Mouse (Mus musculus) central nervous system, embryonic 11.5 days (tissue): Measurements from ENCODE around the gene Ccl21a. TPM values are rescaled to one million over a fixed set of nuclear protein-coding genes. Genes with fewer than 3 reads are reported as not detected.

ENCODE experiments used
- polyA plus RNA-seq: library from polyadenylated mRNA; depleted of rRNA; stranded (reverse); fragments of >200 nt; gene quantifications from 2 replicates; pipeline ENCODE4 v1.2.3, GENCODE M21; 2012; rRNA removed

Ccl21a gene
- 2.7 TPM in 1 of 2 replicates, not detected in the other for polyA plus RNA-seq

DNA sequence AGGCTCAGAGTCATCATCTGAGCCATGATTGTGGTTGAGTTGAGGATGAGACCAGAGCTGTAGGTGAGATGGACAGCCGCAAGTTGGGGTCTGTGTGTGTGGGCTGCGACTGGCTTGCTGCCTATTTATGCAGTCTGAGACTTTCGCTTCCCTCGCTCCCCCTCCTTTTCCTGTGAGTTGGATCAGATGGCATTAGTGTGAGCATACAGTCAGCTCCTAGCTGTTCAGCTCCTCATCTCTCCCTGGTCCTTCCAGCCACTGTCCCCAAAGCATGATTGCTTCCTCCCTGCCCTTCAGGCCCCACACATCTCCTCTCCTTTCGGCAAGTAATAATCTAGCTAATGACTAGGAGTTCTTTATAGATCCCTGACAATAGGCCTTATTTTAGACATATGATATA, at the start of gene Ccl21a:
TSS of gene Ccl21a (minus strand) at position 101 of the 400 bp plus-strand sequence.

DNA sequence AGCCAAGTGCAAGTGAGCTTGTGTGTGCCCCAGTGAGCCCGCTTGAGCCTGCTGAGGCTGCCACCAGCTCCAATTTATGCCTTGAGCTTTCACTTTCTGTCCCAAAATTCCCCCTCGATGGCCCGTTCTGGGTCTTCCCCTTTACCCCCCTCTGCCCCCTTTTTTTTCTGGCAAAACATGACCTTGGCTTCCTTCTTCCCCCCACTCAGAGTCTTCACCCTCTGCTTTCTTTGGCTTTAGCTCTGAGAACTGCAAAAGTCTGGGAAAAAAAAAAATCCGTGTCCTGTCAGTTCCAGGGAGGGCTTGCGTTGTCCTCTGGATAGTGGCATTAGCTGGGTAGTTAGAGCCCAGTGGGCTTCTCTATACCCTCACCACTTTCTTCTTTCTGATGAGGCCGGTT, 17.3 kb downstream of the Ccl21a start, which contains the start of gene Ccl19:
TSS of gene Ccl19 (minus strand) at position 101 of the 400 bp plus-strand sequence.

DNA sequence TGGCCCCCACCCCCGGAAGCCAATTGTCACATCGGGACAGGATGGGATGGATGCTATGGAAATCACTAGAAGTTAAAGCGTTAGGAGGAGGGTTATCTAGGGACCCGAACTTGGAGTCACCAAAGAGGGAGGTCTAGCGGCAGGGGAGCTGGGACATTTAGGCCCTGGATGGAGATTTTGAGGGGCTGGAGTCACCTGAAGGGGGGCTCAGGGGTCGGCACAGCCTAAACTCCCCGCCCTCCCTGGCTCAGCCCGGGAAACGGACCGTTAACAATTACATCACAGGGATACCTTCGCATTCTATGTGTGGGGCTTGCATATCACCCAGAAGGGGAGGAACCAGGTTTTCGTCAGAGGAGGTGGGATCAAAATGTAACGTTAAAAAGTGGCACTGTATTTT, 38.5 kb downstream of the Ccl21a start, which contains the start of gene 4930578G10Rik:
TSS of gene 4930578G10Rik (plus strand) at position 301 of the 400 bp plus-strand sequence.

Other genes with a start within 250 kb of the Ccl21a start
- 0.08 TPM in 1 of 2 replicates, not detected in the other for gene Fam205a2, start 245.8 kb downstream of the Ccl21a start, polyA plus RNA-seq
- gene Gm10591, start 161.8 kb downstream of the Ccl21a start, polyA plus RNA-seq = not detected in 2 replicates
- 0.10 TPM in 1 of 2 replicates, not detected in the other for gene Gm2564, start 144.3 kb downstream of the Ccl21a start, polyA plus RNA-seq
- gene Ccl27b, start 118.7 kb downstream of the Ccl21a start, polyA plus RNA-seq = not detected in 2 replicates
- 0.05 TPM in 2 replicates for gene Il11ra2, start 112.1 kb downstream of the Ccl21a start, polyA plus RNA-seq
- 0.63 and 1.0 TPM in 2 replicates for gene 4930578G10Rik, start 38.4 kb downstream of the Ccl21a start, polyA plus RNA-seq
- not detected in 2 replicates for gene Ccl19, start 17.4 kb downstream of the Ccl21a start, polyA plus RNA-seq
- 0.02 and 0.06 TPM in 2 replicates for gene Fam205a1, start 79.9 kb upstream of the Ccl21a start, polyA plus RNA-seq
- not detected in 2 replicates for gene Gm12394, start 82.8 kb upstream of the Ccl21a start, polyA plus RNA-seq
- not detected in 2 replicates for gene Fam205c, start 100.2 kb upstream of the Ccl21a start, polyA plus RNA-seq
- gene Phf24, start 142.7 kb upstream of the Ccl21a start, polyA plus RNA-seq = 5.0 and 5.8 TPM in 2 replicates
- gene Dnajb5, start 175.8 kb upstream of the Ccl21a start, polyA plus RNA-seq = 31.6 and 35.2 TPM in 2 replicates
- 0.29 TPM in 1 of 2 replicates, not detected in the other for gene 1700022I11Rik, start 195.6 kb upstream of the Ccl21a start, polyA plus RNA-seq
- gene Vcp, start 226.5 kb upstream of the Ccl21a start, polyA plus RNA-seq = 316 and 331 TPM in 2 replicates
- gene Fancg, start 236.5 kb upstream of the Ccl21a start, polyA plus RNA-seq = 23.3 and 25.9 TPM in 2 replicates